Mouse (Mus musculus): ENCODE measurements around the gene Abca8b.
"Not testable (repeated sequence)": the region's sequence is repeated elsewhere in the genome, so short reads cannot be mapped to it uniquely, and the experiment has no call there.

- TF ChIP-seq POLR2A (IDR thresholded peaks at IDR 0.05; ENCODE audit: borderline replicate concordance, low read depth, low read length); CTCF (IDR thresholded peaks at IDR 0.05; ENCODE audit: low read depth, low read length): not testable (repeated sequence)
These were observed 62.4 kb downstream of the Abca8b start for GRCm38 (mm10) chr11:109933207-109933606.
